Mouse (Mus musculus): Measurements from ENCODE around the gene Ephb1. TPM values are rescaled to one million over a fixed set of nuclear protein-coding genes. Genes with fewer than 3 reads are reported as not detected.

Gene Ephb1
- total and polyA plus RNA-seq, 3 experiments, result not detected

DNA sequence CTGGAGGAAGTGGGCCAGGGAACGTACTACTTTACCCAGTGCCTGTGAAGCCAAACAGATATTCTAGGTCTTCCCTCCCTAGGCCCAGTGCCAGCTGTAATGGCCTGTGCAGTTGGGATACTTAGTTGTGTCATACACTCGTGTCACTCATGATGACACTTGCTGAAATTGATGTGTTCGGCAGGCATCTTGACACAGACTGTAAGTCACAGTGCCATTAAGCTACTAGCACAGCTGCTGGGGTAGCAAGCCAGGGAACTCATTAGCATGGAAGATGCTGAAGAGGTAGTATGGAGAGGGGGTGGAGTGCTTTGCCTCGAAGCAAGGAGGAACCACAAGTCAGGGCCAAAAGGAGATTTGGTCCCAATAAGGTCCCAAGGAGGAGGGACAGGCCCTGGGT is 279.0 kb downstream of the Ephb1 start:
- H3K4me1 ChIP-seq (ENCODE audit: control insufficient read depth in 1 of 2, insufficient read depth in 2 of 2, low read length in 2 of 2), result no peaks in the 10 kb centered on the region
- no peak overlapping the region for H3K27ac ChIP-seq (ENCODE audit: control insufficient read depth, low read depth, low read length)
- no peak overlapping the region for H3K4me3 ChIP-seq (ENCODE audit: control insufficient read depth in 1 of 2, insufficient read depth in 1 of 2, low read depth in 2 of 2, low read length in 2 of 2)
- H3K9ac ChIP-seq (ENCODE audit: control insufficient read depth, low read depth, low read length, poor library complexity, severe bottlenecking), result no peak overlapping the region
- H3K9me3 ChIP-seq (replicated peaks; ENCODE audit: insufficient read depth, low read length), result no peaks in the 10 kb centered on the region
- TF ChIP-seq E2F4 (IDR thresholded peaks at IDR 0.05; ENCODE audit: borderline replicate concordance, low read depth, low read length), result no peak
- no peak for TF ChIP-seq SMC3 (IDR thresholded peaks at IDR 0.05; ENCODE audit: low read depth, low read length)
- TF ChIP-seq MYB (IDR thresholded peaks at IDR 0.05; ENCODE audit: low read depth, low read length), result no peak
- TF ChIP-seq MEF2A (IDR thresholded peaks at IDR 0.05; ENCODE audit: extremely low read depth, insufficient replicate concordance, low read depth, low read length, poor library complexity, severe bottlenecking), result no peak
- TF ChIP-seq USF2 (IDR thresholded peaks at IDR 0.05; ENCODE audit: borderline replicate concordance in 1 of 2, insufficient read depth in 1 of 2, low read depth in 1 of 2, low read length in 2 of 2), result no peak
- TF ChIP-seq RCOR1 (IDR thresholded peaks at IDR 0.05; ENCODE audit: low read depth, low read length), result no peak
- no peaks in the 10 kb centered on the region for H3K36me3 ChIP-seq (ENCODE audit: control insufficient read depth in 1 of 2, insufficient read depth in 2 of 2, low read length in 2 of 2)
- H3K79me2 ChIP-seq (ENCODE audit: control insufficient read depth, insufficient read depth, low read length, poor library complexity), result no peaks in the 10 kb centered on the region
- no peaks in the 10 kb centered on the region for H3K27me3 ChIP-seq (ENCODE audit: control insufficient read depth in 1 of 2, insufficient read depth in 2 of 2, low read length in 2 of 2)
- DNase-seq (ENCODE audit: low read depth, low spot score), result no peak

DNA sequence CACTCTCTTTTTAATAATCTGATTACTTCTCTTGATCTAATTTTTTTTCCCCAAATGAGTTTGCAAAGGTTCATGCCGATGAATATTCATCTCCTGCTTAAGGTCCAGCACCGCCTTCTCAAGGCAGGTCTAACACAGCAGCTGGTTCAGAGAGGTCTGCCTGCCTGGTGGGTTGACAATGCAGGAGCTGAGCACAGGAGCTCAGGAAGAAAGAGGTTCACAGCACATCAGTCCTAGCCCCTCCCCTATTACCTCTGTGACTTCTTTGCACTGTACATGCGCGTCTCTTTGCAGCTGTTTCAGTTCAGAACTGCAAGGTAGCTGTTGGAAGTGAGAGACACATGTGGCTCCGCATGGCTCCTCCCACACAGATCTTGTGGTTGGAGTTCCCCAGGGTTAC is 281.1 kb downstream of the Ephb1 start:
- TF ChIP-seq MEF2A (IDR thresholded peaks at IDR 0.05; ENCODE audit: extremely low read depth, insufficient replicate concordance, low read depth, low read length, poor library complexity, severe bottlenecking) (no peak), MYC (IDR thresholded peaks at IDR 0.05; ENCODE audit: low read depth, low read length) (no peak), ZNF384 (IDR thresholded peaks at IDR 0.05; ENCODE audit: low read depth, low read length) (no peak), POLR2AphosphoS2 (IDR thresholded peaks at IDR 0.05; ENCODE audit: low read length) (no peak), ZC3H11A (IDR thresholded peaks at IDR 0.05; ENCODE audit: low read depth, low read length) (no peak), EP300 (IDR thresholded peaks at IDR 0.05; ENCODE audit: low read depth in 1 of 2, low read length in 2 of 2) (no peak), GABPA (IDR thresholded peaks at IDR 0.05; ENCODE audit: low read depth, low read length) (no peak), GATA1 (IDR thresholded peaks at IDR 0.05; ENCODE audit: low read depth, low read length) (no peak), MYB (IDR thresholded peaks at IDR 0.05; ENCODE audit: low read depth, low read length) (no peak), USF1 (IDR thresholded peaks at IDR 0.05; ENCODE audit: low read depth, low read length) (no peak), ZKSCAN1 (IDR thresholded peaks at IDR 0.05; ENCODE audit: low read depth, low read length) (no peak), NRF1 (IDR thresholded peaks at IDR 0.05; ENCODE audit: insufficient read depth, low read depth, low read length, poor library complexity, severe bottlenecking) (no peak)
- H3K4me3 ChIP-seq (ENCODE audit: control insufficient read depth in 1 of 2, insufficient read depth in 1 of 2, low read depth in 2 of 2, low read length in 2 of 2), result no peak overlapping the region
- no peaks in the 10 kb centered on the region for H3K4me1 ChIP-seq (ENCODE audit: control insufficient read depth in 1 of 2, insufficient read depth in 2 of 2, low read length in 2 of 2)
- no peak overlapping the region for H3K27ac ChIP-seq (ENCODE audit: control insufficient read depth, low read depth, low read length)
- no peaks in the 10 kb centered on the region for H3K9me3 ChIP-seq (replicated peaks; ENCODE audit: insufficient read depth, low read length)
- no peak overlapping the region for H3K9ac ChIP-seq (ENCODE audit: control insufficient read depth, low read depth, low read length, poor library complexity, severe bottlenecking)
- H3K79me2 ChIP-seq (ENCODE audit: control insufficient read depth, insufficient read depth, low read length, poor library complexity), result no peaks in the 10 kb centered on the region
- H3K36me3 ChIP-seq (ENCODE audit: control insufficient read depth in 1 of 2, insufficient read depth in 2 of 2, low read length in 2 of 2), result no peaks in the 10 kb centered on the region
- no peak for DNase-seq (ENCODE audit: low read depth, low spot score)
- no peaks in the 10 kb centered on the region for H3K27me3 ChIP-seq (ENCODE audit: control insufficient read depth in 1 of 2, insufficient read depth in 2 of 2, low read length in 2 of 2)
